Mouse (Mus musculus) G1E (cell line): ENCODE data around the gene Grin2d.

Experiments
- CTCF ChIP-seq: IDR thresholded peaks from 2 replicates; pipeline ENCODE4 v1.5.1; 2012; ENCODE audit warnings: low read depth, low read length, inconsistent platforms, mixed read lengths
- GATA1 ChIP-seq: IDR thresholded peaks from 2 replicates; pipeline ENCODE4 v1.6.1; 2012; ENCODE audit warnings: borderline replicate concordance, low read length, inconsistent platforms, mixed read lengths
- GATA2 ChIP-seq: IDR thresholded peaks from 2 replicates; pipeline ENCODE4 v1.6.1; 2012; ENCODE audit warnings: low read depth, low read length, inconsistent platforms, borderline replicate concordance

GRCm38 (mm10) chr7:45786136-45786578, 92.0 kb downstream of the Grin2d start:
- TF ChIP-seq CTCF: no peak
- no peak for TF ChIP-seq GATA2
- TF ChIP-seq GATA1: no peak
